Comparison of ENCODE assay signal across 17 mouse cellular contexts in genomic region chr15:100320295-100320905, GRCm38 (mm10). TPM values are rescaled to one million over a fixed set of nuclear protein-coding genes. Genes with fewer than 3 reads are reported as not detected.
DNase-seq lines count a peak whose midpoint lies in the region; ATAC-seq and TF ChIP-seq lines count a peak whose summit lies in the region.
"Had no signal": no experiment of that assay in that cellular context is flagged by ENCODE, and none has a peak within 500 bp of the region (broad histone marks: within the 10 kb centered on the region; RNA-seq: fewer than 3 reads in every experiment).

No protein-coding gene starts in this region.

- H3K9me3 ChIP-seq in intestine, postnatal 0 days (ENCODE audit: control insufficient read depth), result no peaks in the 10 kb centered on the region
- H3K9me3 ChIP-seq: neural tube, embryonic 13.5 days had no signal

- peak; percentile 21 for DNase-seq in adrenal gland, postnatal 10 days
- DNase-seq in adrenal gland, adult 18-20 months (ENCODE audit: low spot score in 2 of 2), result no peak
- DNase-seq in lung, adult 2 months, result peak; percentile 56
- no peak for DNase-seq in lung, postnatal 14 days
- DNase-seq in yolk sac, embryonic 10.5 days (ENCODE audit: low spot score), result peak; percentile 47
- no peak for DNase-seq in spleen, adult 18-20 months
- no peak for DNase-seq in spleen, postnatal 36 days (ENCODE audit: low spot score in 2 of 2)

- ATAC-seq in intestine, postnatal 0 days, result peak; percentile 41; the same call in 1 of the 2 replicates

- 49% methylated on average over 9 of the region's 9 CpGs for WGBS in lung, adult 2 months
- WGBS in intestine, postnatal 0 days, result 53% methylated on average over 9 of the region's 9 CpGs

- H3K9ac ChIP-seq in intestine, postnatal 0 days (ENCODE audit: low read depth, low read length), result no peak overlapping the region
- H3K9ac ChIP-seq: neural tube, embryonic 13.5 days had no signal

- H3K4me1 ChIP-seq in lung, adult 2 months (ENCODE audit: control insufficient read depth, insufficient read depth, low read length), result peaks cover 15% of the 10 kb centered on the region
- H3K4me1 ChIP-seq in intestine, postnatal 0 days (replicated peaks; ENCODE audit: control insufficient read depth, insufficient read depth, low read length), result 0 out of 2 replicates have a peak, but pooled peaks cover 5% of the 10 kb centered on the region
- H3K4me1 ChIP-seq: neural tube, embryonic 13.5 days had no signal

- TF ChIP-seq POLR2A in lung, adult 2 months (IDR thresholded peaks at IDR 0.05; ENCODE audit: borderline replicate concordance, extremely low read depth, low read depth, low read length), result no peak

- H3K27me3 ChIP-seq in intestine, postnatal 0 days (replicated peaks; ENCODE audit: control insufficient read depth, insufficient read depth, low read length), result no peaks in the 10 kb centered on the region
- H3K27me3 ChIP-seq: neural tube, embryonic 13.5 days had no signal

- H3K4me2 ChIP-seq in intestine, postnatal 0 days (replicated peaks; ENCODE audit: low read depth), result 0 out of 2 replicates have a peak overlapping the region, but pooled peaks have one; percentile 21
- H3K4me2 ChIP-seq: neural tube, embryonic 13.5 days had no signal

- TF ChIP-seq CTCF in lung, adult 2 months (IDR thresholded peaks at IDR 0.05; ENCODE audit: insufficient read depth, low read length), result no peak
- no peak for TF ChIP-seq CTCF in intestine, postnatal 0 days (IDR thresholded peaks at IDR 0.05; ENCODE audit: low read depth)

- no peaks in the 10 kb centered on the region for H3K36me3 ChIP-seq in intestine, postnatal 0 days (ENCODE audit: control insufficient read depth, insufficient read depth)
- H3K36me3 ChIP-seq: neural tube, embryonic 13.5 days had no signal

- H3K27ac ChIP-seq in intestine, postnatal 0 days (ENCODE audit: low read depth, low read length), result peak overlapping the region; percentile 41; the same call in 1 of the 2 replicates
- H3K27ac ChIP-seq: neural tube, embryonic 13.5 days had no signal

- no peak overlapping the region for H3K4me3 ChIP-seq in lung, adult 2 months (replicated peaks; ENCODE audit: extremely low read depth, low read depth, low read length)
- H3K4me3 ChIP-seq in intestine, postnatal 0 days (ENCODE audit: low read depth, low read length), result no peak overlapping the region
- H3K4me3 ChIP-seq: neural tube, embryonic 13.5 days had no signal

RNA-seq across cellular contexts. Expression of gene Mettl7a3, which starts 14.3 kb away (rescaled TPM):
- under 1 TPM; 0.18 to 0.64 TPM for total RNA-seq in adrenal gland, postnatal 10 days (2021)
- total RNA-seq in adrenal gland, adult 18-20 months (2021), result under 1 TPM; 0.27 to 0.42 TPM
- polyA plus RNA-seq in lung, adult 2 months (2012; rRNA removed), result 0.80 and 1.1 TPM in 2 replicates
- not detected in 2 replicates for polyA plus RNA-seq in intestine, postnatal 0 days (2015; fragmentation: Nextera tagmentation; extraction: Ambion mirVana)
- total RNA-seq: hematopoietic stem cell, adult 5-6 weeks had no signal
- polyA plus RNA-seq: forebrain, embryonic 11.5 days had no signal

RNA-seq across cellular contexts. Expression of gene Mettl7a1, which starts 16.5 kb away (rescaled TPM):
- total RNA-seq in adrenal gland, postnatal 10 days (2021), result 10 to 100 TPM; 67.7 to 72.2 TPM
- 100 to 1,000 TPM; 124 to 127 TPM for total RNA-seq in adrenal gland, adult 18-20 months (2021)
- polyA plus RNA-seq in lung, adult 2 months (2012; rRNA removed), result 448 and 506 TPM in 2 replicates
- polyA plus RNA-seq in intestine, postnatal 0 days (2015; fragmentation: Nextera tagmentation; extraction: Ambion mirVana), result 6.5 and 6.8 TPM in 2 replicates

RNA-seq across cellular contexts. Expression of gene Methig1, which starts 32.5 kb away (rescaled TPM):
- total RNA-seq in adrenal gland, postnatal 10 days (2021), result under 1 TPM in 1 of 2 experiments, not detected in 1; 0.67 TPM
- total RNA-seq in adrenal gland, adult 18-20 months (2021), result under 1 TPM in 1 of 2 experiments, not detected in 1; 0.20 TPM
- 0.11 TPM in 1 of 2 replicates, not detected in the other for polyA plus RNA-seq in lung, adult 2 months (2012; rRNA removed)
- 0.13 TPM in 1 of 2 replicates, not detected in the other for polyA plus RNA-seq in intestine, postnatal 0 days (2015; fragmentation: Nextera tagmentation; extraction: Ambion mirVana)
- total RNA-seq: gastrocnemius, postnatal 36 days; hematopoietic stem cell, adult 5-6 weeks; left cerebral cortex, postnatal 36 days; megakaryocyte-erythroid progenitor cell, adult 5-6 weeks had no signal
- polyA plus RNA-seq: brain, embryonic 14.5 days; cortical plate, adult 2 months; forebrain, embryonic 11.5 days; spleen, adult 2 months had no signal

RNA-seq across cellular contexts. Expression of gene Mettl7a2, which starts 32.6 kb away (rescaled TPM):
- 1 to 10 TPM; 1.2 to 1.8 TPM for total RNA-seq in adrenal gland, postnatal 10 days (2021)
- 1 to 10 TPM; 3.2 to 3.4 TPM for total RNA-seq in adrenal gland, adult 18-20 months (2021)
- polyA plus RNA-seq in lung, adult 2 months (2012; rRNA removed), result 0.10 TPM in 1 of 2 replicates, not detected in the other
- not detected in 2 replicates for polyA plus RNA-seq in intestine, postnatal 0 days (2015; fragmentation: Nextera tagmentation; extraction: Ambion mirVana)
- total RNA-seq: hematopoietic stem cell, adult 5-6 weeks; megakaryocyte-erythroid progenitor cell, adult 5-6 weeks had no signal
- polyA plus RNA-seq: brain, embryonic 14.5 days; cortical plate, adult 2 months; forebrain, embryonic 11.5 days; neural tube, embryonic 13.5 days; spleen, adult 2 months had no signal

RNA-seq across cellular contexts. Expression of gene Tmprss12, which starts 39.8 kb away (rescaled TPM):
- total RNA-seq in adrenal gland, postnatal 10 days (2021), result not detected
- total RNA-seq in adrenal gland, adult 18-20 months (2021), result not detected
- not detected in 2 replicates for polyA plus RNA-seq in lung, adult 2 months (2012; rRNA removed)
- not detected in 2 replicates for polyA plus RNA-seq in intestine, postnatal 0 days (2015; fragmentation: Nextera tagmentation; extraction: Ambion mirVana)
- total RNA-seq: gastrocnemius, postnatal 36 days; hematopoietic stem cell, adult 5-6 weeks; left cerebral cortex, postnatal 36 days; megakaryocyte-erythroid progenitor cell, adult 5-6 weeks had no signal
- polyA plus RNA-seq: brain, embryonic 14.5 days; cortical plate, adult 2 months; forebrain, embryonic 11.5 days; neural tube, embryonic 13.5 days; spleen, adult 2 months had no signal

Comparison
In these comparisons a context has a peak if more than half of its experiments do, and no peak if none do; other contexts are left out.
1. DNase-seq: peak in adrenal gland, postnatal 10 days (single experiment), lung, adult 2 months (single experiment) and yolk sac, embryonic 10.5 days (single experiment); none in adrenal gland, adult 18-20 months (0 of 2), lung, postnatal 14 days (single experiment), spleen, adult 18-20 months (0 of 2) and spleen, postnatal 36 days (0 of 2).